Mouse (Mus musculus): Measurements from ENCODE around the gene Med10. TPM values are rescaled to one million over a fixed set of nuclear protein-coding genes. Genes with fewer than 3 reads are reported as not detected.

Gene Med10
- total RNA-seq, 2 experiments from 2014 or later = 49.6 to 51.6 TPM

- DNase-seq = no peak
These were observed 28.4 kb downstream of the Med10 start for GRCm38 (mm10) chr13:69830606-69831005.

DNA sequence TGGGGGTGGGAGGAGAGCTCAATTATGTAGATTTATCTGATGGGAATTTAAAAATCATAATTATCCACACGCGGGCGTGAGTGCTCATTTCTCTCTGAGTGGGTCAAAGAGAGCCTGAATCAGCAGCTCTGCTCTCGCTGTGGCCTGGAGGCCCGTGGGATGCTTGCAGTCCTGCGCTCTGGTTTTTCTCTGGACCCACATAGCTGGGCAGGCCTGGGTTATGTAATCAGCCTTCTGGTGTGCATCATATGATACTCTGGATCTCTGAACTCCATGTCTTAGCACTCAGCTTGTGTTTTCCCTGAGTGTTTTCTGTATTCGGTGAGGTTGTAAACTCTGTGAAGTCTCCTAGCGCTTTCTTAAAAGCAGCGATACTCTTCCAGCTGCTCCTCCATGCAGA, 30.4 kb downstream of the Med10 start:
- DNase-seq = no peak

DNA sequence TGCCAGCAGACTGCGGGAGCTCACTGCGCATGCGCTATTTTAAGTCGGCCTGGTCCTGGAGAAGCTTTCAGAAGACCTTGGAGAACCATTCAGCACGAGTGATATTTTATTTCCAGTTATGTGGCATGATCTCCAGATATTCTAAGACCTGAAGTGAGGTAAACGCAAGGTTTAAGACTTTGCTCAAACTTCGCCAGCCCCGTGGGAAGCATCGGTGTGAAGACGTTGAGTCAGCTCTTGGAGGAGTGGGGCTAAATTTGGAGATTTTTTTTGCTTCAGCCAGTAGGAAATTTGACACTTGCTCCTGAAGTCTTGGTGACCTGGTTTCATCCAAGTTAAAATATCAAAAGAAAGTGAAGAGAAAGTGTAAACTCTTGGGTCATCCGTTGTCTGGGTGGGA, 31.2 kb downstream of the Med10 start:
- DNase-seq = no peak

DNA sequence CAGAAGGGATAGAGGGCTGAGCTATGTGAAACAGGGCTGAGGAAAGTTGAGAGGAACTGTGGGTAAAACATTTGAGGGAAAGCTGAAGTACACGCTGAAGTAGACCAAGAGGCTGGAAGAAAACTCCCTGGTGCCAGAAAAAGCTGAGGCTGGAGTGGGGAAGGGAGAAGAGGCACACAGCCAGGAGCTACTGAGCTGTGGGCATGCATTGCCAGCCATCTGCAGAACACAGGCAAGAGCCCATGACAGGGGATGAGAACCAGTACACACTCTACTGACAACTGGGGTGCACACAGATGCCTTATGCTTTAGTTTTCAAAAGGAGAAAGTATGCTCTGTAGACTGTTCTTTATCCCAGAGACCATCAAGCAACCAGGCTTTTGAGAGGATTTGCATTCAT, 43.4 kb downstream of the Med10 start:
- DNase-seq = no peak

DNA sequence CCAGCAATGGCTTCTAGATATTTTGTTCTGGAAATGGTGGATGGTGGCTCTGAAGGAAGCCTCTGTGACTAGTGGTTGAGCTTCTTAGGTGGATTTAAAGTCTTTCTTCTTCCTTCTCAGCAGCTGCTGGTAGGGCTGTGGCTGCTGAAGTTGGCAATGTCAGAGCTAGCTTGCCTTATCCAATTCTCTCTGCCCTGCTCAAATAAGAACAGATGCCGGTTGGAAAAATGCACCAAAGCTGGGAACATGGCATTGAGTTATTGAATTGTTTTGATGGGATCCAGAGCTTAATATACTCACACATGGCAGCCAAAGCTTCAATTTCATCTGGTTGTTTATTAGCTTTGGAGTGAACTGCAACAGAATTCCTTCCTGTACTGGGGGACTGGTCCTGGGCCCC, 47.4 kb downstream of the Med10 start:
- DNase-seq = no peak

DNA sequence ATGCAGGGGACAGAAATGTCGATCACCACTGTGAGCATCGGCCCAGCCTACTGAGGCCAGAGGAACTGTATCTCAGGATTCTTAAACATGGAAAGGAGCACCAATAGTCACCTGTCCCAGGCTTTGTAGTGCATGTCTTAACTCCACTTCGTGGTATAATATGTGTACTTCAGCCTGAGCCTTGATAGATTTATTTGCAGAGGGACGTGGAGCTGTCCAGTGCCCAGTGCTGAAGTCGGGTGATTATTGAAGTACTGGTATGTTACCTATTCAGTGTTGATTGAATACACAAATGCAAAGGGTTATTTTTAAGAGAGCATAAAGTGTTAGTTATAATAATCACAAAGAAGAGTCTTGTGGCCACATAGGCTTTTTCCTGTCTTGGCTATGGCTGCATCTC, 50.1 kb downstream of the Med10 start:
- DNase-seq = peak; percentile 51

GRCm38 (mm10) chr13:69853425-69854043, 51.3 kb downstream of the Med10 start:
- DNase-seq = no peak

DNA sequence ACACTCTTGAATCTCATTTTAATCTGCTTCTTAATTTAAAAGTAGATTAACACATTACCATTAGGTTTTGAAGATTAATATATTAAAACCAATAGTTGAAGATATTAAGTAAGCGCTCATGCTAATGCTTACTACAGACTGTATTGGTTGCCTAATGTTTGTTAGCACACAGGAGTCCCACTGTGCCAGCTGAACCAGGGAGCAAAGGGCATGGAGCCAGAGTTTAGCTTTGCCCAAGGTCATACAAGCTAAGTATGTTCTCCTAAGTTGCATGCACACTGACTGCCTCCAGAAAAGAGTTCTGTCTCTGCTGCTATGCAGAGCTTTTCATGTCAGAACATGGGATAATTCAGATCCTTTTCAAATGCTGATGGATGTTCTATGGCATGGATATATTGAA, 53.7 kb downstream of the Med10 start:
- DNase-seq = no peak

DNA sequence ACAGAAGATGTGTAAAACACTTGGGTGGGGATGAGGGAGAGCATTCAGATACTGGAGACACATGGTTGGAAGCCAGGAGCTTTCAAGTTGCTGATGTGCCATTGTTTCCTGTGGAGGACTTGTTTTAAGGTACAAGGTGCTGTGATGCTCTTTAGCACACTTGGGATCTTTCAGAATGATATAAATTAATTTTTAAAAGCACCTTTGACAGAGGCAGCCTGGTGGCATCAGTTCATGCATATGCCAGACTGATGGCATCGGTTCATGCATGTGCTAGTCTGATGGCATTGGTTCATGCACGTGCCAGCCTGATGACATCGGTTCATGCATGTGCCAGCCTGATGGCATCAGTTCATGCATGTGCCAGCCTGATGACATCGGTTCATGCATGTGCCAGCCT, 60.1 kb downstream of the Med10 start:
- no peak for DNase-seq

GRCm38 (mm10) chr13:69864911-69865310, 62.7 kb downstream of the Med10 start:
- no peak for DNase-seq

Other genes with a start within 250 kb of the Med10 start
- gene Srd5a1, start 191.0 kb upstream of the Med10 start, total RNA-seq (2021) = 1 to 10 TPM; 2.4 to 2.7 TPM
- gene Ube2ql1, start 62.5 kb upstream of the Med10 start, total RNA-seq (2021) = 1 to 10 TPM; 1.3 to 1.4 TPM

Data from heart, postnatal 4 days (tissue).